Mouse (Mus musculus) heart, postnatal 4 days (tissue): ENCODE results near the gene Smok3b. TPM values are rescaled to one million over a fixed set of nuclear protein-coding genes. Genes with fewer than 3 reads are reported as not detected.

Experiments
- DNase-seq: peaks from one replicate; pipeline ENCODE4 v3.0.0; 2021
- total RNA-seq, 2 experiments: library from RNA; stranded (reverse); gene quantifications; 2 replicates each; pipeline ENCODE4 v1.2.3; 2021

The Smok3b gene
- total RNA-seq, 2 experiments from 2014 or later, result not detected

DNA sequence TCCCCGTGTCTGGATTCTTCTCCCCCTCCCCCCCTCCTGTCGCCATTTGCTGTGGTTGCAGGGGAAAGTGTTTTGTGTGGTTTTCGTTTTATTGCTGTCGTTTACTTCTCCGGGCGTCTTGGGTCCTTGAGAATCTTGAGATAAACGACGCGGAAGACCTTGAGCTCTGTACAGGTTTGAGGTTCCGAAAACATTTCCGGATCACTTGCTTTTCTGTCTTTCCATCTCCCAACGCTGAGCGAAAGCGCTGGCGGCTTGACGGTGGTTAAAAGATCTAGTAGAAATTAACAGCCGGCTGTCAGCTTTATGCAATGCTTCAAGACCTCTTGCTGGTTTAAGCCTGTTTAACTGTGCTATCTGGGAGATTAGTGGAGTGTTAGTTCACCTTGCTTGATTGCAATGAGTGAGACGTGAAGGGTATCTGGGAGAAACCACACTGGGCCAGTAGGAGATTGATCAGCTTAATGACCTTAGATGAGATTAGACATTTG is 64.2 kb downstream of the Smok3b start:
- peak; percentile 15 for DNase-seq

DNA sequence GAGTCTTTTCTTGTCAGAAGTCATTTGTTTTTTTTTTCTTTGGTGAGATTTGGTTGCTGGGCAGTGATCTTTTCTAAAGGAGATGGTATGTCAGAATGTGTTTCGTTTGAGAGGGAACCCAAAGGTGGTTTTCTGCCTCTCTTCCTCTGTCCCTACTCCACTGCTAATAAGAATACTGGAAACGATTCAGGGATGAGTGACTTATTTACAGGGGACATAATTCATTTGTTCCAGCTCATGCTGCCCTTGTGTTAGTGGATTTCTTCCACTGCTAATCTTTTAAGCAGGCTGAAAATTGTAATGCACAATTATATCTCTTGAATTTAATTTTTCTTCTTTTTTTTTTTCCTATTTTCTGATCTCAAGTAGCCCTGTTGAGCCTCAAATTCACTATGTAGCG is 65.6 kb downstream of the Smok3b start:
- DNase-seq, result no peak

DNA sequence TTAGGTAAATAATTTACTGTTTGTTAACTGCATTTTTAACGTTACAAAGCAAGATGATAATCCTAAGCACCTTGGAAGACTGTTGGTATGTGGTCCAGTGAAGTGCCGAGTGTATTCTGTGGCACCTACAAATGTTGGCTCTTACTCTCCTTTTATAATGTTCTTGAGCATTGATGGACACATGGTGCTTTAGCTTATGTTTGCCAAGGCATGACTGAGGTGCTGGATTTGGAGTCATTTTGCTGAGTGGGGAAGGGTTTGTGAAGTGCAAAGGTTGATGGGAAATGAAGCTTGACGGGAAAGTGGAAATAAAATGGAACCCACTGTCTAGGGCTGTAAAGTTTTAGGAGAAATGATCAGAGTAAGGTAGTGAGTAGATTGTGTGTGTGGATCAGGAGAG is 67.1 kb downstream of the Smok3b start:
- no peak for DNase-seq

DNA sequence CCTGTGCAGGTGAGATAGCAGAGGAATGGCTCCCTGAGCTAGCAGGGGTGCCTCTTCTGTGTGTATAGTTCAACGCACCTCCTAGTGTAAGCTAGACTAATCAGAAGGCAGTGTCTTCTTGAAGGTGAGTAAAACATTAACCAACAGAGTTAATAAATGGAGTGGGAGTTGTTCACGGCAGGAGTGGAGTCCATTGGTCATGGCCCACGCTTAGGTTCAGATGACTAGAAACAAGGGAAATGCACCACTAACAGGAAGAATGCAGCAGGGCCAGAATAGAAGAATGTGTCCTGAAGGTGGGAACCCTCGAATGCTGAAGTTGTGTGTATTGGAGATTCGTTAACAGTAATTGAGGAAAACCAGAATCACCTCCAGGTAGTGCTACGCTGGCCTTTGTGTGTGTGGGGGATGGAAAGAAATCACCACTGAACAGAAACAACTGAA is 67.9 kb downstream of the Smok3b start:
- no peak for DNase-seq

DNA sequence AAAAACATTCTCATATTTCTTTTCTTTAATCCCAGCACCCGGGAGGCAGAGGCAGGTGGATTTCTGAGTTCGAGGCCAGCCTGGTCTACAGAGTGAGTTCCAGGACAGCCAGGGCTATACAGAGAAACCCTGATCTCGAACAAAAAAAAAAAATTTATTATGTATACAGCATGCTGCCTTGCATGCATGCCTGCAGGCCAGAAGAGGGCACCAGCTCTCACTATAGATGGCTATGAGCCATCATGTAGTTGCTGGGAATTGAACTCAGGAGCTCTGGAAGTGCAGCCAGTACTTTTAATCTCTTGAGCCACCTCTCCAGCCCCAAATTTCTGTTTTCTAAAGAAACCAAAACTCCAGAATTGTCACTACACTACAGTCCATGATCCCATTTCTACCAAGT is 69.0 kb downstream of the Smok3b start:
- peak; percentile 19 for DNase-seq

DNA sequence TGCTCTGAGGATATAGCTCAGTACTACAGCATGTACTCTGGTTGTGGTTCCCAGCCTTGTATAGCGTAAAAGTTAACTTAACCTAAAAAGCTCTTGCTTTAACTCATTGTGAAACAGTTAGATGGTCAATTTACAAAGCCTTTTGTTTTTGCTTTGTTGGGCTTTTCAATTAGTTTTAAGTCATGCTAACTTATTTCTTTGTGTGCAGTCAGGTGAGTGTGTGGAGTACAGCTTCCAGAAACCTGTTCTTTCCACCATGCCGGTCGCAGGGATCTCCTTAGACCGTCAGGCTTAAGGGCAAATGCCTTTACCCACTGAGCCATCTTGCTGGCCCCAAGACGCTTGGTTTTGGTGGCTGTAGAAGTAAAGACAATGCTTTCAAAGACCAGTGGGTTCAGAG is 69.5 kb downstream of the Smok3b start:
- DNase-seq, result no peak

DNA sequence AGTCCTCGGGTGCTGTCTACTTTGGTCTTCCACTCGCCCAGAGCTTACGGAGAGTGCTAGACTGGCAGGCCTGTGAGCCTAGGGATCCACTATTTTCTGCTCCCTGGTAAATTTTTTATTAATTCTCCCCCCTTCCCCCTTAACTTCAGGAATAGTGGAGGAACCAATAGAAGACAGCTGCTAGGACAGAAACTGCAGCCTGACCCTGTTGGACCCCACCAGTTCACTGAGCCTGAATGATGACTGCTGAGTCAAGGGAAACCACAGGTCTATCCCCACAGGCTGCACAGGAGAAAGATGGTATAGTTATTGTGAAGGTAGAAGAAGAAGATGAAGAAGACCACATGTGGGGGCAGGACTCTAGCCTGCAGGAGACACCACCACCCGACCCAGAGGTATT is 71.5 kb downstream of the Smok3b start:
- no peak for DNase-seq

DNA sequence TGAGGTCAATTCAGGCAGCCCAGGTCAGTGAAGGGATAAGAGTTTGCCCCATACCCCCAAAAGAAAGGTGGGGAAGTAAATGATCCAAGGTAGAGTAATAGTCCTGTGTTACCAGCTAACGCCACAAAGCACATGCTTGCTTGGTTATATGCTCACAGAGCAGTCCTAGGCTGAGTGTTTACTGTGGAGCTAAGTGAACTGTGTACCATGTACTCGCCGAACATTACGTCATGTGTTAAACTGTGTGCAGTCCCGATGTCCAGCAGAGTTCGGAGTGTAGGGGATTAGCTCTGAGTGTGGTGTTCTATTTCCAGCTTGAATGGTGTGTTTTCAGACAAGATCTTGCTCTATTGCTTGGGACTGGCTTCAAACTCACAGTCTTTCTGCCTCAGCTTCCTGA is 73.2 kb downstream of the Smok3b start:
- DNase-seq, result no peak

Other genes starting within 250 kb of the Smok3b start
- gene Ppp1r35, start 242.6 kb upstream of the Smok3b start, total RNA-seq, result 10 to 100 TPM; 16.5 to 17.1 TPM
- gene Mepce, start 233.8 kb upstream of the Smok3b start, total RNA-seq, result 10 to 100 TPM; 29.0 to 40.3 TPM
- 1 to 10 TPM; 2.4 to 3.2 TPM for gene Zcwpw1, start 233.6 kb upstream of the Smok3b start, total RNA-seq
- 1 to 10 TPM in 1 of 2 experiments, under 1 TPM in 1; 0.71 to 2.4 TPM for gene Pilra, start 185.1 kb upstream of the Smok3b start, total RNA-seq
- gene Pilrb1, start 163.3 kb upstream of the Smok3b start, total RNA-seq, result under 1 TPM in 1 of 2 experiments, not detected in 1; 0.38 TPM
- gene Pilrb2, start 149.6 kb upstream of the Smok3b start, total RNA-seq, result 1 to 10 TPM in 1 of 2 experiments, not detected in 1; 1.0 TPM
- gene Cyp3a13, start 99.8 kb upstream of the Smok3b start, total RNA-seq, result under 1 TPM; 0.09 to 0.17 TPM
- under 1 TPM; 0.29 to 0.61 TPM for gene Gjc3, start 58.3 kb upstream of the Smok3b start, total RNA-seq
- gene Azgp1, start 39.9 kb upstream of the Smok3b start, total RNA-seq, result not detected
- not detected for gene Smok3a, start 168 bp upstream of the Smok3b start, total RNA-seq
- not detected for gene Smok3c, start 31.8 kb downstream of the Smok3b start, total RNA-seq
- gene Zkscan1, start 63.7 kb downstream of the Smok3b start, total RNA-seq, result 10 to 100 TPM; 22.6 to 25.0 TPM
- gene Zscan21, start 95.5 kb downstream of the Smok3b start, total RNA-seq, result 10 to 100 TPM; 20.8 to 22.7 TPM
- 10 to 100 TPM in 1 of 2 experiments, 1 to 10 TPM in 1; 7.6 to 10.6 TPM for gene Zfp113, start 134.3 kb downstream of the Smok3b start, total RNA-seq
- gene Cops6, start 139.6 kb downstream of the Smok3b start, total RNA-seq, result 100 to 1,000 TPM; 134 to 143 TPM
- gene Ap4m1, start 150.6 kb downstream of the Smok3b start, total RNA-seq, result 10 to 100 TPM; 14.0 to 16.7 TPM
- 10 to 100 TPM; 80.5 to 86.4 TPM for gene Mcm7, start 151.0 kb downstream of the Smok3b start, total RNA-seq
- gene Taf6, start 166.0 kb downstream of the Smok3b start, total RNA-seq, result 10 to 100 TPM; 27.7 to 28.8 TPM
- gene Cnpy4, start 166.1 kb downstream of the Smok3b start, total RNA-seq, result 1 to 10 TPM; 8.9 to 9.4 TPM
- gene Mblac1, start 172.9 kb downstream of the Smok3b start, total RNA-seq, result 1 to 10 TPM; 4.3 to 4.6 TPM
- under 1 TPM in 1 of 2 experiments, not detected in 1; 0.14 TPM for gene Nxpe5, start 204.5 kb downstream of the Smok3b start, total RNA-seq
- 10 to 100 TPM; 59.2 to 66.4 TPM for gene Lamtor4, start 234.1 kb downstream of the Smok3b start, total RNA-seq
- gene BC037034, start 242.6 kb downstream of the Smok3b start, total RNA-seq, result 1 to 10 TPM; 7.9 to 8.2 TPM